Mouse (Mus musculus): ENCODE measurements around the gene Chrng.

The Chrng gene

DNA sequence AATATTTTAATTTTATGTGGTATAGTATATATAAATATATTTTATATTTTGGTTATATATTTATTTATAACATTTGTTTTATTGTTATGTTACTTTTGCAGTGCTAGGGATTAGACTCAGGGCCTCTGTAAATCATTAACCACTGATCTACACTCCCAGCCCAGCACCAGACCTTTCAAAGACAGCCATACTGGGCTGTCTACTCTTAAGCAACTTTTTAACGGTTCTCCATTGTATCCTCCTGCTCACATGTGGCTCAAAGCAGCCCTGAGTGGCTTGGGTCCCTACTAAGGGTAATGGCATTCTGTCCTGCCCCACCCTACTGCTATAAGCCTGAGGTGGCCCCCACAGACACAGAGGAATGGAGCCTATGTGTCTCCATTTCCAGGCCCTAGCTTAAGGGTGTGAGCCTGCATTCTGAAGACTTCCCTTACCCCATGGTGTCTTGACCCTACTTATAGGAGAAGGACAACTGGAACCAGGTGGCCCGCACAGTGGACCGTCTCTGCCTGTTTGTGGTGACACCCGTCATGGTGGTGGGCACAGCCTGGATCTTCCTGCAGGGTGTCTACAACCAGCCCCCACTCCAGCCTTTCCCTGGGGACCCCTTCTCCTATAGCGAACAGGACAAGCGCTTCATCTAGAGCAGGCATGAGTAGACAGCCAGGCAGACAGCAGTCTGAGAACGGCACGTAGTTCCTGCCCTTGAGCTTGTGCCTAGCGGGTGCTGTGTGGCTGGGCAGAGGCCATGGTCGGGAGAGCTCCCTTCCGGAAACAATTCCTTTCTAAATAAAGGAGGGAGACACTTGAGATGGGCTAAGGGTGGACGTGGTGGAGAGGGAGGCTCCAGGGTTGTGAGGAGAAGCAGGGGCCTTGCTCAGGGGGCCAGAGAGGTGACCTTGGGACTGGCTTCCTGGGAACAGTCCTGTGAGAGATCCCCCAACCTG is 6.1 kb upstream of the Chrng start:
- in situ Hi-C loops (cut with MseI, MboI) = no loop called here

DNA sequence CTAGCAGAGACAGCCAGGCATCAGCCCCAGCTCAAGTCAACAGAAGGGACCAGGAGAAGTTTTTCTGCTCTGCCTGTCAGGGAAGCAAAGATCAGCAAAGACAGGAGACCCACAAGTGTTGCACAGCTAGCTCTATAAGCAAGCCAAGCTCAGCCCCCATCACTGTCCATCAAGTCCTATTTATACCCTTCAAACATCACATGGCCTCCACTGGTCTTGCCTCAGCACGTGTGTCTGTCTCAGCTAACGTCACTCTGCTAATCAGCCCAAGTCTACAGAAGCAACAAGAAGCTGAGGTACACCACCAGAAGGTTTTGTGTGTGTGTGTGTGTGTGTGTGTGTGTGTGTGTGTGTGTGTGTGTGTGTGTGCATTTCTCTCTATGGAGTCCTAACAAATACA is 3.6 kb upstream of the Chrng start:
- in situ Hi-C loops (cut with MseI, MboI) = no loop called here

- in situ Hi-C loops (cut with MseI, MboI) = no loop called here
Measured at GRCm38 (mm10) chr1:87201848-87202247, 2.6 kb upstream of the Chrng start.

GRCm38 (mm10) chr1:87203779-87204178 is 678 bp upstream of the Chrng start:
- in situ Hi-C loops (cut with MseI, MboI) = no loop called here

- in situ Hi-C loops (cut with MseI, MboI) = no loop called here
Measured at GRCm38 (mm10) chr1:87205038-87205437, 581 bp downstream of the Chrng start.

DNA sequence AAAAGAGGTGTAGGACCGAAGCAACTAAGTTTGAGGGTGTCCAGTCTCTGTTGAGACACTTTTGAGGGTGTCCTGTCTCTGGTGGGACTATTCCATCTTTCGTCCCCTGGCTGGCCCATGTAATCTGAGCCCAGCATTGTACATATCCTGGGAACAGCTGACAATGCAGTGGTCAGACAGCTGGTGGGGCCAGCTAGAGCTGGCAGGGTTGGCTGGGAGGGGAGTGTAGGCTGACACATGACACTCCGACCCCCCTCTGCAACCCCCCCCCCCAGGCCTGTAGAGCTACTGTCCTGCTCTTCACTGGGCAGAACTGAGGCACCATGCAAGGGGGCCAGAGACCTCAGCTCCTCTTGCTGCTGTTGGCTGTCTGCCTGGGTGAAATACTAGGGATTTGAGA is 1.0 kb downstream of the Chrng start:
- in situ Hi-C loops (cut with MseI, MboI) = no loop called here

- in situ Hi-C loops (cut with MseI, MboI) = no loop called here
Measured at GRCm38 (mm10) chr1:87206339-87206738, 1.9 kb downstream of the Chrng start.

GRCm38 (mm10) chr1:87211431-87211830 is 7.0 kb downstream of the Chrng start:
- in situ Hi-C loops (cut with MseI, MboI) = no loop called here

DNA sequence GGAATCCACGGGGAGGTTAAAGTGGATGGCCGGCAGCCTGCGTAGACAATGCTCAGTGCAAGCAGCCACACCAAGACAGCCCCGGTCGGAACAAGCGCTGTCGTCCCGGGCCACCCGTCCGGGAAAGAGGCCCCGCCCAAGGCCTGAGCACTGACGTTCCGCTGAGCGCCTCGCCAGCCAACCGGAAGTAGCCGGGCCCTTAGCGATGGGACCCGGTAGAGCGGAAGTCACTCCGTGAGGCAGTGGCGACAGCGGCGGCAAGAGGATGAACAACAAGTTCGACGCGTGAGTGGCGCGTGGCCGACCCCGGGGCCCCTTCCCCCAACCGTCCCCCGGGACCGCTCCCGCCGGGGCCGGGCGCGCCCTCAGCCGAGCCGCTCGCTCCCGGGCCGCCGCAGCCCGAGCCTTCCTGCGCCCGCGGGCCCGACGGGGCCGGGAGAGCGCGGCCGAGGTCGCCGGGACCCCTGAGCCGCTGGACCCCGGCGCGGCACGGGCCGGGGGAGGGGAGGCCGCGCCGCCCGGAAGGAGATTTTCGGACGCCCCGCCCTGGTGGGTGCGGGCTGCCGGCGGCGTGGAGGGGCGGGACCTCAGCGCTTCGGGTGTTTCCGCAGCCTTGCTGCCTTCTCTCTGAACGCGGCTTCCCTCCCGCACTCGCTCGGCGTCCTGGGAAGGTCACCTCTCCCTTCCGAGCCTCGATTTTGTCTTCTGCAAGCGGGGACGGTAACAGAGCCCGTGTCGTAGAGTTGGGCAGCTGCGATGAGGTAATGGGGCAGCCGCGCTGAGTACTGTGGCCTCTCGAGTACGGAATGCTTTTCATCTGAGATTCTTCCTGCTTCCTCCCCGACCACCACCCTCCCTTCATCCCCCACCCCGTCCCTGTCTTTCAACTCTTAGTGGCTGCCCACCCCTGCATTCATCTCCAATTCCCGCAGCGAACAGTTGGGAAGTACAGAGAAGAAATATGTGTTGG is 9.6 kb downstream of the Chrng start, which contains the start of gene Eif4e2:
Gene Eif4e2, plus strand, starts transcription at position 180 of the 970 bp plus-strand sequence.
- in situ Hi-C loops (cut with MseI, MboI) = no loop called here

GRCm38 (mm10) chr1:87214748-87215147 is 10.3 kb downstream of the Chrng start:
- in situ Hi-C loops (cut with MseI, MboI) = no loop called here

GRCm38 (mm10) chr1:87217938-87218337 is 13.5 kb downstream of the Chrng start:
- in situ Hi-C loops (cut with MseI, MboI) = no loop called here

- in situ Hi-C loops (cut with MseI, MboI) = no loop called here
Measured at GRCm38 (mm10) chr1:87225739-87226138, 21.3 kb downstream of the Chrng start.

DNA sequence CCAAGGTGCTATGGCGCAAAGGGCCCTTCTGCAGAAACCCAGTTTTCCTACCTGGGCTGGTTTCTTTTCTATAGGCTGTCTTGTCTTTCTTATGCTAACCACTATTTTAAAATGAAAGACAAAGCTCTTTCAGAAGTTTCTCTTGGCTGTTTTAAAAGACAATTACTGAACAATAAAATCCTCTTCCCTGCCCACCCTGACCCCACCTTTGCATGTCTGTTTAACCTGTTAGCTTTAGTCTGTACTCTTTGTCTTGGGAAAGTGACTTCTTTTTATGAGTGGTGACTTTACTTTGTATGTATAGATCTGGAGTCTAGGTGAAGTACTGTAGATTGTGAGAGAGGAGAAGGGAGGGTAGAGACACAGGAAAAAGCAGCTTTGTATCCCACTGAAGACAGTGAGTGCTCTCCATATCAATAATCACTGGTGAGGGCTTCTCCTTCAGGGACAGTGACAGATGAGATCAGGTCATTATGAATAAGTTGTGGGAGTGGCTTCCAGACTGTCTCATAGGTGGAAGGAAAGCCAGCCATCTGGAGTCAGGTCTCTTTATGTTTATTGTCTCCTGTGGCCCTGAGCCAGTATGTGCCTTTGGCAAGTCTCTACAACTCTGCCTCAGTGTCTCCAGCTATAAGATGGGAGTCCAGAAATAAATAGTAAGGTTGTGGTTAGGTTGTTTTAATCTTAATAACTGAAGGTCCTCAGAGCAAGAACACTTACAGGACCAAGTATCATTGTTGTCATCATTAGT is 22.1 kb downstream of the Chrng start:
- in situ Hi-C loops (cut with MseI, MboI) = no loop called here

DNA sequence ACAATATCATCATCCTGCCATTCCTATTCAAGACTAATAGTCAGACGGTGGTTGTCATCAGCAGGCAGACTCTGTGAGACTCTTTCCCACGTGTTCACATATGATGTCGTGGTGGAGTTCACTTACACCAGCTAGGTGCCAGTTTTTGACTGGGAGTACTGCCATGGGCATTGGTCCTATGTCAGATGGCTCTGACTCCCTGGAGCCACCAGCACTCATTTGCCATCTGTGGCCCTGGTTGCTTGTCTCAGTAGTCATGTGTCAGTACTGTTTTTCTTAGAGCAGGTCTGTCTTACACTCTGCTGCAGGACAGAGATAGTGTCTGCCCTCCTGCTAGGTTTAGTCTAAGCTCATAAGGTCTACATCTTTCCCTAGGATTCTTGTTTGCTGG is 22.7 kb downstream of the Chrng start:
- in situ Hi-C loops (cut with MseI, MboI) = no loop called here

DNA sequence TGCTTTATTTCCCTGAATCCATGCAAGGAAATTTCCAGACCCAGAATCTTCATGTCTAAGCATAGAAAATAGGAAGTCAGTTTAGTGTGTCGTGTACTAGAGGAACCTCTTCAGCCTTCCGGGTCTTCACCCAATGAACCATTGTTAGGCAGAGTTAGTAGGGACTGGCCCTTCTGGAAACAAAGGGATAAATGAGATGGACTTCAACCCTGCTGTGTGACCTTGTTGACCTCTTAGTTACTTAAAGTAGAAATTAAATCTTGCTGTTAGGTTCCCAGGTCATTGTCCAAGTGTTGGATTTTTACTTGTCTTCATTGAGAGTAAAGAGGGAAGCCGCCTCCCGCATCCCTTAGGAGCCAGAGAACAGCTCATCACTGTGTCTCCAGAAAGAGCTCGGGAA is 26.1 kb downstream of the Chrng start:
- in situ Hi-C loops (cut with MseI, MboI) = no loop called here

- in situ Hi-C loops (cut with MseI, MboI) = no loop called here
Measured at GRCm38 (mm10) chr1:87232197-87232596, 27.7 kb downstream of the Chrng start.

- in situ Hi-C loops (cut with MseI, MboI) = no loop called here
Measured at GRCm38 (mm10) chr1:87239056-87239455, 34.6 kb downstream of the Chrng start.

DNA sequence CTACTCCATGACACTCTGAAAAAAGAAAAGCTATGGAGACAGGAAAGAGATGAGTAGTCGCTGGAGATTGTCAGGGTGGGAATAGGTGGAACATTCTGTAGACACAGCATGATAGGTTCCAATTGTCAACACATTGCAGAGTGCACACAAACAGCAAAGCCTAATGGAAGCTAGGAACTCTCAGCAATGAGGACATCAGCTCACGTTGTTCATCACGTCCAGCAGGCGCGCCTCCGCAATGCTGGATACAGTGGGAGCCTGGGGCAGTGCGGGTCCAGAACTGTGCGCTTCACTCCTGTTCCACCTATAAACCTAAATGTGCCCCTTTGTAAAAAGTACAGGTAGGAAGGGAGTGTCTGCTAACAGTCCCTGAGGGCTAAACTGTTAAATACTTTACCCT is 38.6 kb downstream of the Chrng start:
- in situ Hi-C loops (cut with MseI, MboI) = no loop called here

GRCm38 (mm10) chr1:87245430-87245829 is 41.0 kb downstream of the Chrng start:
- in situ Hi-C loops (cut with MseI, MboI) = no loop called here

GRCm38 (mm10) chr1:87245929-87246815 is 41.7 kb downstream of the Chrng start:
- in situ Hi-C loops (cut with MseI, MboI) = no loop called here
